Mouse (Mus musculus) liver, embryonic 14.5 days (tissue): ENCODE data around the gene Cyp2c38. TPM values are rescaled to one million over a fixed set of nuclear protein-coding genes. Genes with fewer than 3 reads are reported as not detected.

Experiments
- ATAC-seq: fragments of 200-750 bp; cut with Nextera tagmentation; 2 replicates; pipeline ENCODE4 v1.8.0; 2017; ENCODE audit warnings: moderate number of reproducible peaks, mild to moderate bottlenecking, moderate library complexity; ENCODE audit not compliant: insufficient read depth
- DNase-seq, 3 experiments: peaks; one replicate each; pipeline ENCODE4 v3.0.0-alpha.2; 2012 to 2013; ENCODE audit warnings: low read depth in 3 of 3, low spot score in 3 of 3
- H3K27ac ChIP-seq: fragments of 300-500 bp; sonication (generic); 2 replicates; pipeline ENCODE4 v1.5.1; 2014; ENCODE audit warnings: moderate library complexity, mild to moderate bottlenecking, control low read depth, inconsistent platforms
- H3K27me3 ChIP-seq: fragments of 300-500 bp; sonication (generic); 2 replicates; pipeline ENCODE4 v1.6.1; 2014; ENCODE audit warnings: mild to moderate bottlenecking, low read length, moderate library complexity; ENCODE audit not compliant: control insufficient read depth, insufficient read depth
- H3K36me3 ChIP-seq: fragments of 300-500 bp; sonication (generic); replicated peaks from 2 replicates; pipeline ENCODE4 v1.6.1; 2014; ENCODE audit warnings: low read depth; ENCODE audit not compliant: control insufficient read depth, insufficient read depth
- H3K4me1 ChIP-seq, 2 experiments: fragments of 200-500 bp in 1 of 2; fragments of 300-500 bp in 1 of 2; sonication (generic) in 1 of 2; replicated peaks; 2 replicates each; pipeline ENCODE4 v1.6.1; 2012 to 2014; ENCODE audit warnings: antibody characterized with exemption in 1 of 2, inconsistent platforms in 1 of 2, low read length in 1 of 2; ENCODE audit not compliant: control insufficient read depth in 2 of 2, insufficient read depth in 2 of 2
- H3K4me2 ChIP-seq: fragments of 300-500 bp; sonication (generic); 2 replicates; pipeline ENCODE4 v1.6.1; 2014; ENCODE audit warnings: low read depth, mild to moderate bottlenecking, control low read depth, moderate library complexity
- H3K4me3 ChIP-seq, 2 experiments: fragments of 200-500 bp in 1 of 2; fragments of 300-500 bp in 1 of 2; sonication (generic) in 1 of 2; 2 replicates each; pipeline ENCODE4 v1.5.1; 2012 to 2014; ENCODE audit warnings: low read depth in 2 of 2, low read length in 2 of 2, mild to moderate bottlenecking in 2 of 2, control low read depth in 1 of 2, inconsistent platforms in 1 of 2, moderate library complexity in 1 of 2; ENCODE audit not compliant: insufficient read depth in 1 of 2
- H3K9ac ChIP-seq: fragments of 300-500 bp; sonication (generic); replicated peaks from 2 replicates; pipeline ENCODE4 v1.6.1; 2014; ENCODE audit warnings: mild to moderate bottlenecking, control low read depth, moderate library complexity
- H3K9me3 ChIP-seq: fragments of 300-500 bp; sonication (generic); 2 replicates; pipeline ENCODE4 v1.6.1; 2016; ENCODE audit warnings: low read length, mixed read lengths; ENCODE audit not compliant: control insufficient read depth
- CTCF ChIP-seq: IDR thresholded peaks from 2 replicates; pipeline ENCODE4 v1.5.1; 2016; ENCODE audit warnings: antibody characterized with exemption, low read depth, control low read depth
- EP300 ChIP-seq: IDR thresholded peaks from 2 replicates; pipeline ENCODE4 v1.6.1; 2016; ENCODE audit warnings: antibody characterized with exemption, low read depth
- polyA plus RNA-seq, 2 experiments: library from polyadenylated mRNA; depleted of rRNA in 1 of 2; stranded (reverse) in 1 of 2; unstranded in 1 of 2; fragments of >200 nt; fragmentation: Nextera tagmentation in 1 of 2; extraction: Ambion mirVana in 1 of 2; gene quantifications; 2 replicates each; pipeline versions ENCODE4 v1.2.1 to v1.2.3; 2012 to 2014

The Cyp2c38 gene
- polyA plus RNA-seq, 2 experiments: not detected

GRCm38 (mm10) chr19:39463923-39464322 is 1.0 kb upstream of the Cyp2c38 start:
- ATAC-seq: no peak

More at GRCm38 (mm10) chr19:39463923-39464322, 1.0 kb upstream of the Cyp2c38 start:
- Histone ChIP-seq H3K4me1 (no peaks in the 10 kb centered on the region), H3K9ac (no peak overlapping the region), H3K36me3 (no peaks in the 10 kb centered on the region), H3K4me2 (no peak overlapping the region), H3K9me3 (no peaks in the 10 kb centered on the region), H3K27ac (no peak overlapping the region), H3K4me3 (no peak overlapping the region), H3K27me3 (no peaks in the 10 kb centered on the region)
- TF ChIP-seq EP300: no peak
- no peak for TF ChIP-seq CTCF
- no peak for DNase-seq

Other genes with a start within 250 kb of the Cyp2c38 start
- gene Cyp2c29, start 193.7 kb downstream of the Cyp2c38 start, polyA plus RNA-seq (2012; rRNA removed): not detected in 2 replicates
- gene Cyp2c29, start 193.7 kb downstream of the Cyp2c38 start, polyA plus RNA-seq (2014; fragmentation: Nextera tagmentation; extraction: Ambion mirVana): not detected in 2 replicates
- not detected in 2 replicates for gene Cyp2c39, start 47.8 kb upstream of the Cyp2c38 start, polyA plus RNA-seq (2012; rRNA removed)
- gene Cyp2c39, start 47.8 kb upstream of the Cyp2c38 start, polyA plus RNA-seq (2014; fragmentation: Nextera tagmentation; extraction: Ambion mirVana): not detected in 2 replicates
- gene Cyp2c67, start 186.0 kb upstream of the Cyp2c38 start, polyA plus RNA-seq (2012; rRNA removed): 0.41 and 0.52 TPM in 2 replicates
- gene Cyp2c67, start 186.0 kb upstream of the Cyp2c38 start, polyA plus RNA-seq (2014; fragmentation: Nextera tagmentation; extraction: Ambion mirVana): 0.83 and 0.93 TPM in 2 replicates